Mouse (Mus musculus) frontal cortex, adult (tissue): Measurements from ENCODE around the gene Gm3298.
"Not testable (repeated sequence)": the region's sequence is repeated elsewhere in the genome, so short reads cannot be mapped to it uniquely, and the experiment has no call there.

Source experiments
- ATAC-seq: cut with Nextera tagmentation; 2 replicates; pipeline ENCODE4 v1.9.2; 2017; ENCODE audit warnings: mild to moderate bottlenecking, moderate library complexity, mixed read lengths; ENCODE audit not compliant: low TSS enrichment

Gene Gm3298

GRCm38 (mm10) chr14:5015591-5015990 is at the start of gene Gm3298:
Gene Gm3298 (plus strand): TSS chr14:5015891.
- ATAC-seq: not testable (repeated sequence)

GRCm38 (mm10) chr14:4983635-4984034 is 32.1 kb upstream of the Gm3298 start, which contains the start of gene Gm8297:
Gene Gm8297 (plus strand): TSS chr14:4983935.
- not testable (repeated sequence) for ATAC-seq

DNA sequence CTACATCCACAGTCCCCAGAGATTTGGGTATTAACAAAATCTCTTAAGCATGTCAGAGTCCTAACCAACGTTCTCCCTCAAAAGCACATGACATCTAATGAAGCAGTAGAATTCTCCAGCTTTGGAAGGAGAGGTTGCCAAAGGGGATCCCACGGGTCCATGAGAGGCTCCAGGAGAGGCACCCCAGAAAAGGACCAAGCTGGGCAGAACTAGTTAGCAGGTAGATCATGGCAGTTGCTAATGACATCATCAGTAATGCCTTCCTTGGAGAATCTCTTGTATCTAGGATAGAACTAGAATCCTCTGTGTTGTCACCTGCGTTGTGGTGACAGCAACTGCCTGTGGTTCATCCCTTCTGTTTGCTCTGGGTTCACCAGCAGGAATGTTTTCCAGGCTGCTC is 34.6 kb downstream of the Gm3298 start, which contains the start of gene 4930555G01Rik:
4930555G01Rik (plus strand) TSS at position 301 of the 400 bp plus-strand sequence.
- not testable (repeated sequence) for ATAC-seq
